9 mouse cellular contexts compared by ENCODE assay signal in genomic region chr11:118212636-118213112, GRCm38 (mm10). TPM values are rescaled to one million over a fixed set of nuclear protein-coding genes. Genes with fewer than 3 reads are reported as not detected.
A peak's percentile ranks its signal among the peaks of the same experiment; 100 is the strongest.
DNase-seq lines count a peak whose midpoint lies in the region; ATAC-seq and TF ChIP-seq lines count a peak whose summit lies in the region.
"Had no signal": no experiment of that assay in that cellular context is flagged by ENCODE, and none has a peak within 500 bp of the region (broad histone marks: within the 10 kb centered on the region; RNA-seq: fewer than 3 reads in every experiment).

No protein-coding gene starts in this region.

- H3K4me1 ChIP-seq in forebrain, embryonic 12.5 days: peaks cover 51% of the 10 kb centered on the region
- peaks cover 54% of the 10 kb centered on the region for H3K4me1 ChIP-seq in forebrain, embryonic 13.5 days
- peaks cover 79% of the 10 kb centered on the region for H3K4me1 ChIP-seq in limb, embryonic 13.5 days
- peaks cover 11% of the 10 kb centered on the region for H3K4me1 ChIP-seq in stomach, postnatal 0 days (replicated peaks; ENCODE audit: control insufficient read depth, insufficient read depth)
- H3K4me1 ChIP-seq in midbrain, embryonic 10.5 days: peaks cover 50% of the 10 kb centered on the region

- 69% methylated on average over 7 of the region's 7 CpGs for WGBS in forebrain, embryonic 12.5 days
- WGBS in forebrain, embryonic 13.5 days: 76% methylated on average over 7 of the region's 7 CpGs
- WGBS in limb, embryonic 13.5 days: 62% methylated on average over 7 of the region's 7 CpGs
- WGBS in stomach, postnatal 0 days: 55% methylated on average over 7 of the region's 7 CpGs
- 81% methylated on average over 7 of the region's 7 CpGs for WGBS in midbrain, embryonic 10.5 days

- no peak overlapping the region for H3K27ac ChIP-seq in forebrain, embryonic 12.5 days
- H3K27ac ChIP-seq in forebrain, embryonic 13.5 days: no peak overlapping the region; the same call in 1 of the 2 replicates
- H3K27ac ChIP-seq in limb, embryonic 13.5 days: no peak overlapping the region
- H3K27ac ChIP-seq in stomach, postnatal 0 days (replicated peaks): peak overlapping the region; percentile 82
- H3K27ac ChIP-seq in midbrain, embryonic 10.5 days (replicated peaks): no peak overlapping the region

- no peaks in the 10 kb centered on the region for H3K36me3 ChIP-seq in forebrain, embryonic 12.5 days (replicated peaks)
- no peaks in the 10 kb centered on the region for H3K36me3 ChIP-seq in forebrain, embryonic 13.5 days (ENCODE audit: poor library complexity, severe bottlenecking)
- H3K36me3 ChIP-seq in limb, embryonic 13.5 days: no peaks in the 10 kb centered on the region
- H3K36me3 ChIP-seq in stomach, postnatal 0 days (ENCODE audit: control insufficient read depth, insufficient read depth, low read length): no peaks in the 10 kb centered on the region
- no peaks in the 10 kb centered on the region for H3K36me3 ChIP-seq in midbrain, embryonic 10.5 days
- H3K36me3 ChIP-seq: embryonic facial prominence, embryonic 13.5 days had no signal

- peak; percentile 47 for DNase-seq in urinary bladder, postnatal 14 days (ENCODE audit: low spot score)
- no peak for DNase-seq in urinary bladder, postnatal 4 days (ENCODE audit: low spot score in 2 of 2)
- peak; percentile 77 for DNase-seq in stomach, postnatal 0 days (ENCODE audit: low spot score)
- DNase-seq in left cerebral cortex, adult 9 months (ENCODE audit: low spot score in 2 of 2): no peak
- no peak for DNase-seq in midbrain, embryonic 10.5 days (ENCODE audit: low spot score)

- TF ChIP-seq CTCF in stomach, postnatal 0 days (IDR thresholded peaks at IDR 0.05; ENCODE audit: low read depth): 0 out of 2 replicates have a peak, but pooled peaks have one; percentile 1

- no peaks in the 10 kb centered on the region for H3K27me3 ChIP-seq in forebrain, embryonic 12.5 days
- H3K27me3 ChIP-seq in forebrain, embryonic 13.5 days: no peaks in the 10 kb centered on the region
- H3K27me3 ChIP-seq in limb, embryonic 13.5 days: no peaks in the 10 kb centered on the region
- H3K27me3 ChIP-seq in stomach, postnatal 0 days (ENCODE audit: control insufficient read depth, insufficient read depth, low read length): no peaks in the 10 kb centered on the region
- no peaks in the 10 kb centered on the region for H3K27me3 ChIP-seq in midbrain, embryonic 10.5 days (ENCODE audit: low read depth, poor library complexity, severe bottlenecking)
- H3K27me3 ChIP-seq: embryonic facial prominence, embryonic 13.5 days had no signal

- no peak overlapping the region for H3K4me3 ChIP-seq in forebrain, embryonic 12.5 days (replicated peaks)
- H3K4me3 ChIP-seq in forebrain, embryonic 13.5 days: no peak overlapping the region
- H3K4me3 ChIP-seq in limb, embryonic 13.5 days: no peak overlapping the region
- H3K4me3 ChIP-seq in stomach, postnatal 0 days (ENCODE audit: low read depth, low read length): no peak overlapping the region
- no peak overlapping the region for H3K4me3 ChIP-seq in midbrain, embryonic 10.5 days
- H3K4me3 ChIP-seq: embryonic facial prominence, embryonic 13.5 days had no signal

- no peak for ATAC-seq in forebrain, embryonic 12.5 days (ENCODE audit: low FRiP score)
- no peak for ATAC-seq in forebrain, embryonic 13.5 days
- ATAC-seq in limb, embryonic 13.5 days (ENCODE audit: low FRiP score, low read depth): no peak
- ATAC-seq in stomach, postnatal 0 days (ENCODE audit: low FRiP score, low TSS enrichment): peak; percentile 85

- no peaks in the 10 kb centered on the region for H3K9me3 ChIP-seq in forebrain, embryonic 12.5 days
- no peaks in the 10 kb centered on the region for H3K9me3 ChIP-seq in forebrain, embryonic 13.5 days (replicated peaks)
- no peaks in the 10 kb centered on the region for H3K9me3 ChIP-seq in limb, embryonic 13.5 days
- no peaks in the 10 kb centered on the region for H3K9me3 ChIP-seq in stomach, postnatal 0 days (ENCODE audit: control insufficient read depth, low read length)
- H3K9me3 ChIP-seq in midbrain, embryonic 10.5 days (replicated peaks): no peaks in the 10 kb centered on the region
- H3K9me3 ChIP-seq: embryonic facial prominence, embryonic 13.5 days had no signal

- H3K4me2 ChIP-seq in forebrain, embryonic 12.5 days: no peak overlapping the region
- H3K4me2 ChIP-seq in forebrain, embryonic 13.5 days: no peak overlapping the region
- no peak overlapping the region for H3K4me2 ChIP-seq in limb, embryonic 13.5 days (replicated peaks)
- peak overlapping the region; percentile 33 for H3K4me2 ChIP-seq in stomach, postnatal 0 days (replicated peaks; ENCODE audit: low read depth)
- H3K4me2 ChIP-seq: embryonic facial prominence, embryonic 13.5 days had no signal

- peak overlapping the region; percentile 29; the same call in 1 of the 2 replicates for H3K9ac ChIP-seq in forebrain, embryonic 12.5 days
- no peak overlapping the region for H3K9ac ChIP-seq in forebrain, embryonic 13.5 days
- H3K9ac ChIP-seq in limb, embryonic 13.5 days: peak overlapping the region; percentile 25; the same call in 1 of the 2 replicates
- peak overlapping the region; percentile 32 for H3K9ac ChIP-seq in stomach, postnatal 0 days (ENCODE audit: low read length)
- H3K9ac ChIP-seq: embryonic facial prominence, embryonic 13.5 days had no signal

- TF ChIP-seq EP300 in stomach, postnatal 0 days (optimal IDR thresholded peaks at IDR 0.05): no peak

RNA-seq across cellular contexts. Expression of gene Cyth1, which starts 35.7 kb away (rescaled TPM):
- polyA plus RNA-seq in forebrain, embryonic 12.5 days (2016; fragmentation: Nextera tagmentation; extraction: Ambion mirVana): 24.0 and 24.9 TPM in 2 replicates
- 22.7 and 24.5 TPM in 2 replicates for polyA plus RNA-seq in forebrain, embryonic 13.5 days (2015; fragmentation: Nextera tagmentation; extraction: Ambion mirVana)
- polyA plus RNA-seq in limb, embryonic 13.5 days (2015; fragmentation: Nextera tagmentation; extraction: Ambion mirVana): 15.9 and 17.1 TPM in 2 replicates
- 13.1 and 13.3 TPM in 2 replicates for polyA plus RNA-seq in stomach, postnatal 0 days (2015; fragmentation: Nextera tagmentation; extraction: Ambion mirVana)
- polyA plus RNA-seq in midbrain, embryonic 10.5 days (2016; fragmentation: Nextera tagmentation; extraction: Ambion mirVana): 11.3 and 14.9 TPM in 2 replicates

Comparison
In these comparisons a context has a peak if more than half of its experiments do, and no peak if none do; other contexts are left out.
1. DNase-seq: peak in urinary bladder, postnatal 14 days (single experiment) and stomach, postnatal 0 days (single experiment); none in urinary bladder, postnatal 4 days (0 of 2), left cerebral cortex, adult 9 months (0 of 2) and midbrain, embryonic 10.5 days (single experiment).